Mouse (Mus musculus) thymus, adult 2 months (tissue): ENCODE measurements around the gene Prss34.

Source experiments
- CTCF ChIP-seq: fragments of 200-500 bp; IDR thresholded peaks from 2 replicates; pipeline ENCODE4 v1.5.1; 2012; ENCODE audit warnings: mild to moderate bottlenecking, control low read depth, low read length, moderate library complexity, borderline replicate concordance; ENCODE audit not compliant: control insufficient read depth, poor library complexity, insufficient read depth; ENCODE audit errors: extremely low read depth
- POLR2A ChIP-seq: fragments of 200-500 bp; IDR thresholded peaks from 2 replicates; pipeline ENCODE4 v1.6.1; 2012; ENCODE audit warnings: mild to moderate bottlenecking, low read length, control low read depth, moderate library complexity; ENCODE audit not compliant: control insufficient read depth, poor library complexity, insufficient read depth; ENCODE audit errors: extremely low read depth

DNA sequence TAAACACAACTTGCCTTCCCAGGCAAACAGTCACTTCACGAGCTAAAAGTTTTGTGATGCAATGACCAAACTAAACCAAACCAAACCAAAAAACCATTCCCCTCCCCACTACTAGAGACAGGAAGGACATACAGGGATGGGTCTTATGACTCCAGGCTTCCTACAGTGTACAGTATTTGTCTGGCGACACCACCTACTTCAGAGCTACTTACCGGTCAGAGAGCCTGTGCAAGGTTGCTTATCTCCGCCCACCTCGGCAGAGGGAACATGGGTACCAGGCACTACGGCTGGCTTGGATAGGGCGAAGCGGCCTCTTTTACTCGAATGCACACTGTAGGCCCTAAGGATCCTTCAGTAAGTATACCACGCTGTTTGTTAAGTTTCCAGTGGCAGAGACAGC lies 25.9 kb upstream of the Prss34 start:
- no peak for TF ChIP-seq POLR2A
- no peak for TF ChIP-seq CTCF
